Mouse (Mus musculus): ENCODE data around the gene Cacna1h.

- TF ChIP-seq POLR2AphosphoS5 (IDR thresholded peaks at IDR 0.05; ENCODE audit: insufficient replicate concordance, low read depth, low read length) (no peak), CTCF (IDR thresholded peaks at IDR 0.05; ENCODE audit: low read depth, low read length) (no peak)
These were observed 95.4 kb downstream of the Cacna1h start for GRCm38 (mm10) chr17:25338218-25338617.
